Comparison of ENCODE assay signal across 7 mouse cellular contexts in genomic region chr7:111049652-111050421, GRCm38 (mm10). TPM values are rescaled to one million over a fixed set of nuclear protein-coding genes. Genes with fewer than 3 reads are reported as not detected.
DNase-seq lines count a peak whose midpoint lies in the region; ATAC-seq and TF ChIP-seq lines count a peak whose summit lies in the region.

No protein-coding gene starts in this region.

- H3K36me3 ChIP-seq in C2C12 (ENCODE audit: control insufficient read depth, insufficient read depth): peaks cover 75% of the 10 kb centered on the region
- peaks cover 33% of the 10 kb centered on the region for H3K36me3 ChIP-seq in ES-Bruce4 (ENCODE audit: control insufficient read depth, insufficient read depth, low read length, poor library complexity, severe bottlenecking)

- H3K9ac ChIP-seq in ES-Bruce4 (ENCODE audit: low read depth, poor library complexity, severe bottlenecking): no peak overlapping the region

- no peaks in the 10 kb centered on the region for H3K79me3 ChIP-seq in C2C12 (ENCODE audit: low read depth)

- H3K79me2 ChIP-seq in C2C12 (ENCODE audit: control insufficient read depth, insufficient read depth): no peaks in the 10 kb centered on the region

- no peak for TF ChIP-seq EP300 in ES-Bruce4 (IDR thresholded peaks at IDR 0.05; ENCODE audit: insufficient read depth, low read depth, low read length)

- DNase-seq in c-Kit-positive CD71-positive TER-119-positive erythroid progenitor cells, embryonic 14.5 days (ENCODE audit: low spot score): peak; percentile 60
- DNase-seq in gastrocnemius, adult 8-10 months (ENCODE audit: low spot score in 2 of 2): peak; percentile 36 to 47
- peak; percentile 35 to 65 for DNase-seq in layer of hippocampus, adult 18-20 months (ENCODE audit: low spot score in 2 of 2)
- peak; percentile 46 to 78 for DNase-seq in spleen, postnatal 10 days (ENCODE audit: low spot score in 2 of 2)

- peak; percentile 62 for TF ChIP-seq CTCF in C2C12 (IDR thresholded peaks at IDR 0.05; ENCODE audit: control insufficient read depth, insufficient read depth, insufficient read length)
- peak; percentile 84 for TF ChIP-seq CTCF in ES-Bruce4 (IDR thresholded peaks at IDR 0.05; ENCODE audit: low read depth, low read length)

- TF ChIP-seq POLR2A in ES-Bruce4 (IDR thresholded peaks at IDR 0.05; ENCODE audit: insufficient read depth, low read length): no peak

- no peak overlapping the region for H3K4me3 ChIP-seq in C2C12 (ENCODE audit: insufficient read depth, poor library complexity, severe bottlenecking)
- H3K4me3 ChIP-seq in ES-Bruce4 (ENCODE audit: low read depth, low read length): no peak overlapping the region

- no peak overlapping the region for H3ac ChIP-seq in C2C12 (ENCODE audit: control insufficient read depth, insufficient read length, low read depth)

- H3K4me1 ChIP-seq in ES-Bruce4 (ENCODE audit: control insufficient read depth, insufficient read depth, low read length): no peaks in the 10 kb centered on the region

- H3K27me3 ChIP-seq in C2C12 (ENCODE audit: control insufficient read depth, insufficient read depth, insufficient read length) (no peaks in the 10 kb centered on the region), ES-Bruce4 (ENCODE audit: control insufficient read depth, insufficient read depth, low read length, poor library complexity, severe bottlenecking) (no peaks in the 10 kb centered on the region)

- no peaks in the 10 kb centered on the region for H3K9me3 ChIP-seq in ES-Bruce4 (replicated peaks; ENCODE audit: control insufficient read depth, insufficient read depth, low read length, poor library complexity, severe bottlenecking)

- H3K27ac ChIP-seq in ES-Bruce4 (ENCODE audit: insufficient read depth, low read length): no peak overlapping the region

- peak; percentile 99 for ATAC-seq in megakaryocyte, adult 5-6 weeks (ENCODE audit: poor library complexity, severe bottlenecking)

TF ChIP-seq in C2C12, 6 proteins besides CTCF, POLR2A, EP300 and RAD21:
- TF ChIP-seq MYOG (IDR thresholded peaks at IDR 0.05; ENCODE audit: control insufficient read depth, extremely low read depth, insufficient read length) (no peak), FOSL1 (IDR thresholded peaks at IDR 0.05; ENCODE audit: insufficient read depth, low read length, poor library complexity, severe bottlenecking) (no peak), USF1 (IDR thresholded peaks at IDR 0.05; ENCODE audit: low read depth) (no peak), MAX (IDR thresholded peaks at IDR 0.05) (no peak), MYOD1 (IDR thresholded peaks at IDR 0.05; ENCODE audit: control insufficient read depth, insufficient read length, low read depth) (no peak), CEBPB (IDR thresholded peaks at IDR 0.05; ENCODE audit: low read depth) (no peak)

RNA-seq across cellular contexts. Expression of gene Ctr9, which starts 21.1 kb away (rescaled TPM):
- polyA plus RNA-seq in C2C12 (2012; fragmentation: generic; extraction: Trizol) (19.0 TPM), ES-Bruce4 (2011; ENCODE audit: insufficient read depth, insufficient read length, low read depth, missing spikeins) (81.6 and 89.0 TPM in 2 replicates)
- total RNA-seq in gastrocnemius, adult 8-10 months (2022): 10 to 100 TPM; 13.3 to 16.2 (median 14.9) TPM
- total RNA-seq in layer of hippocampus, adult 18-20 months (2021): 10 to 100 TPM; 43.8 to 43.9 TPM
- 14.7 and 33.9 TPM in 2 replicates for total RNA-seq in megakaryocyte, adult 5-6 weeks (2015)
- total RNA-seq in megakaryocyte, adult 5-6 weeks (2017): 47.0 and 48.3 TPM in 2 replicates

RNA-seq across cellular contexts. Expression of gene Eif4g2, which starts 33.0 kb away (rescaled TPM):
- 386 TPM for polyA plus RNA-seq in C2C12 (2012; fragmentation: generic; extraction: Trizol)
- polyA plus RNA-seq in ES-Bruce4 (2011; ENCODE audit: insufficient read depth, insufficient read length, low read depth, missing spikeins): 1,039 and 1,156 TPM in 2 replicates
- total RNA-seq in gastrocnemius, adult 8-10 months (2022): 100 to 1,000 TPM; 685 to 750 (median 713) TPM
- 100 to 1,000 TPM; 609 to 616 TPM for total RNA-seq in layer of hippocampus, adult 18-20 months (2021)
- 804 and 868 TPM in 2 replicates for total RNA-seq in megakaryocyte, adult 5-6 weeks (2015)
- total RNA-seq in megakaryocyte, adult 5-6 weeks (2017): 448 and 663 TPM in 2 replicates
